Mouse (Mus musculus) liver, embryonic 14.5 days (tissue): ENCODE data around the gene Stip1.

Experiments
- CTCF ChIP-seq: IDR thresholded peaks from 2 replicates; pipeline ENCODE4 v1.5.1; 2016; ENCODE audit warnings: antibody characterized with exemption, low read depth, control low read depth
- EP300 ChIP-seq: IDR thresholded peaks from 2 replicates; pipeline ENCODE4 v1.6.1; 2016; ENCODE audit warnings: antibody characterized with exemption, low read depth

DNA sequence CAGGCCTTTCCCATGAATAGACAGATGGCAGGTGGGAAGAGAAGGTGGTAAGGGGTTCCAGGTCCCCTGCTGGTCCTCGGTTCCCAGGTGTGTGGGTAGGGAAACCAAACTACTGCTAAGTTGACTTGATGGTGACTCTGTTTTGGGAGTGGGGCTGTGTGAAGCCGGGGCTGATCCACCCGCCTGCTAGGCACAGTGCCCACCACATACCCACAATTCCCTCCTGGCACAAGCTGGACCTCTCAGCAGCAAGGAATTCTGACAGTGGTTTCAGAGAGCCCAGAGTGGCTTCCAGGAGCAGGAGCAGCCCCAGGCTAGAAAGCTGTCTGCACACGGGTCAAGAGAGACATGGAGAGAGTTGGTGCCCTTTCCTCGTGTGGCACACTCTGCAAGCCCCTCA, 49.3 kb upstream of the Stip1 start:
- no peak for TF ChIP-seq EP300
- no peak for TF ChIP-seq CTCF
